Mouse (Mus musculus): ENCODE measurements around the gene Olfr531. TPM values are rescaled to one million over a fixed set of nuclear protein-coding genes. Genes with fewer than 3 reads are reported as not detected.

The Olfr531 gene
- polyA plus RNA-seq (2017; shearing (Covaris generic)), result not detected

GRCm38 (mm10) chr7:140402818-140403217 is at the start of gene Olfr531:
Gene Olfr531, minus strand, starts transcription at chr7:140402918.
- no peak for ATAC-seq

GRCm38 (mm10) chr7:140443141-140443540 is 40.4 kb upstream of the Olfr531 start:
- no peak for ATAC-seq

GRCm38 (mm10) chr7:140421539-140421938 is 18.8 kb upstream of the Olfr531 start, which contains the start of gene Olfr532:
Gene Olfr532, minus strand, starts transcription at chr7:140421639.
- no peak for ATAC-seq

GRCm38 (mm10) chr7:140376911-140377310 is 25.8 kb downstream of the Olfr531 start:
- peak; percentile 67 for ATAC-seq

GRCm38 (mm10) chr7:140376231-140376630 is 26.5 kb downstream of the Olfr531 start, which contains the start of gene Olfr530:
Gene Olfr530, minus strand, starts transcription at chr7:140376331.
- no peak for ATAC-seq

- peak; percentile 80 for ATAC-seq
Measured at GRCm38 (mm10) chr7:140374300-140374699, 28.4 kb downstream of the Olfr531 start.

- no peak for ATAC-seq
Measured at GRCm38 (mm10) chr7:140361571-140361970, 41.1 kb downstream of the Olfr531 start, which contains the start of gene Olfr60. Gene Olfr60, minus strand, starts transcription at chr7:140361671.

Other genes with a start within 250 kb of the Olfr531 start
- gene Sprn, start 248.0 kb downstream of the Olfr531 start, polyA plus RNA-seq (2017; shearing (Covaris generic)), result not detected
- under 1 TPM in 1 of 3 experiments, not detected in 2; 0.07 TPM for gene Olfr522, start 238.2 kb downstream of the Olfr531 start, polyA plus RNA-seq (2017; shearing (Covaris generic))
- gene Olfr523, start 229.7 kb downstream of the Olfr531 start, polyA plus RNA-seq (2017; shearing (Covaris generic)), result not detected
- under 1 TPM in 1 of 3 experiments, not detected in 2; 0.13 TPM for gene Olfr524, start 197.0 kb downstream of the Olfr531 start, polyA plus RNA-seq (2017; shearing (Covaris generic))
- gene Cd163l1, start 184.7 kb downstream of the Olfr531 start, polyA plus RNA-seq (2017; shearing (Covaris generic)), result under 1 TPM in 2 of 3 experiments, not detected in 1; 0.27 to 0.55 TPM
- 1 to 10 TPM in 1 of 3 experiments, not detected in 2; 2.9 TPM for gene 5830411N06Rik, start 155.6 kb downstream of the Olfr531 start, polyA plus RNA-seq (2017; shearing (Covaris generic))
- under 1 TPM; 0.25 to 0.54 (median 0.34) TPM for gene Olfr525, start 82.1 kb downstream of the Olfr531 start, polyA plus RNA-seq (2017; shearing (Covaris generic))
- under 1 TPM in 2 of 3 experiments, not detected in 1; 0.23 to 0.35 TPM for gene Olfr527, start 68.9 kb downstream of the Olfr531 start, polyA plus RNA-seq (2017; shearing (Covaris generic))
- 1 to 10 TPM in 2 of 3 experiments, under 1 TPM in 1; 0.42 to 1.2 (median 1.0) TPM for gene Olfr60, start 41.2 kb downstream of the Olfr531 start, polyA plus RNA-seq (2017; shearing (Covaris generic))
- gene Olfr530, start 26.6 kb downstream of the Olfr531 start, polyA plus RNA-seq (2017; shearing (Covaris generic)), result under 1 TPM in 1 of 3 experiments, not detected in 2; 0.20 TPM
- gene Olfr532, start 18.7 kb upstream of the Olfr531 start, polyA plus RNA-seq (2017; shearing (Covaris generic)), result not detected
- gene Olfr533, start 60.5 kb upstream of the Olfr531 start, polyA plus RNA-seq (2017; shearing (Covaris generic)), result under 1 TPM in 1 of 3 experiments, not detected in 2; 0.19 TPM
- gene Olfr535, start 81.3 kb upstream of the Olfr531 start, polyA plus RNA-seq (2017; shearing (Covaris generic)), result not detected
- gene Olfr536, start 104.5 kb upstream of the Olfr531 start, polyA plus RNA-seq (2017; shearing (Covaris generic)), result not detected
- gene Olfr538, start 165.0 kb upstream of the Olfr531 start, polyA plus RNA-seq (2017; shearing (Covaris generic)), result not detected
- gene Olfr46, start 198.4 kb upstream of the Olfr531 start, polyA plus RNA-seq (2017; shearing (Covaris generic)), result under 1 TPM in 1 of 3 experiments, not detected in 2; 0.08 TPM
- not detected for gene Olfr61, start 226.1 kb upstream of the Olfr531 start, polyA plus RNA-seq (2017; shearing (Covaris generic))
- gene Olfr53, start 243.5 kb upstream of the Olfr531 start, polyA plus RNA-seq (2017; shearing (Covaris generic)), result not detected

Measured in inflammation-experienced regulatory T-cells, adult 6 months (primary cell).